Mouse (Mus musculus) hindbrain, embryonic 15.5 days (tissue): ENCODE measurements at regions not wholly inside any gene's neighbourhood (a gene's known extent, or its start where the extent isn't known, plus 50 kb on each side); places are given as distances from the start of the nearest gene placed in this dataset.

Experiments
- ATAC-seq: fragments of 200-750 bp; cut with Nextera tagmentation; 2 replicates; pipeline ENCODE4 v1.8.0; 2017; ENCODE audit warnings: low read depth, moderate number of reproducible peaks, moderate TSS enrichment; ENCODE audit not compliant: low FRiP score
- H3K27ac ChIP-seq: fragments of 300-500 bp; sonication (generic); replicated peaks from 2 replicates; pipeline ENCODE4 v1.5.1; 2015; ENCODE audit warnings: mild to moderate bottlenecking, inconsistent platforms
- H3K27me3 ChIP-seq: fragments of 300-500 bp; sonication (generic); 2 replicates; pipeline ENCODE4 v1.6.1; 2015; ENCODE audit warnings: control low read depth, inconsistent platforms
- H3K36me3 ChIP-seq: fragments of 300-500 bp; sonication (generic); 2 replicates; pipeline ENCODE4 v1.6.1; 2015; ENCODE audit warnings: control low read depth, inconsistent platforms
- H3K4me1 ChIP-seq: fragments of 300-500 bp; sonication (generic); replicated peaks from 2 replicates; pipeline ENCODE4 v1.6.1; 2015; ENCODE audit warnings: control low read depth, inconsistent platforms
- H3K4me2 ChIP-seq: fragments of 300-500 bp; sonication (generic); 2 replicates; pipeline ENCODE4 v1.6.1; 2015; ENCODE audit warnings: moderate library complexity, mild to moderate bottlenecking, inconsistent platforms
- H3K4me3 ChIP-seq: fragments of 300-500 bp; sonication (generic); 2 replicates; pipeline ENCODE4 v1.5.1; 2015; ENCODE audit warnings: mild to moderate bottlenecking, inconsistent platforms
- H3K9ac ChIP-seq: fragments of 300-500 bp; sonication (generic); 2 replicates; pipeline ENCODE4 v1.6.1; 2015; ENCODE audit warnings: inconsistent platforms
- H3K9me3 ChIP-seq: fragments of 300-500 bp; sonication (generic); 2 replicates; pipeline ENCODE4 v1.6.1; 2016; ENCODE audit warnings: control low read depth, inconsistent platforms
- WGBS: fragments of 180-500 bp; shearing (Covaris S2); methylation state at CpG from one replicate; pipeline ENCODE4 v1.1.7; 2015; 5-methylcytosine and 5-hydroxymethylcytosine counted together

DNA sequence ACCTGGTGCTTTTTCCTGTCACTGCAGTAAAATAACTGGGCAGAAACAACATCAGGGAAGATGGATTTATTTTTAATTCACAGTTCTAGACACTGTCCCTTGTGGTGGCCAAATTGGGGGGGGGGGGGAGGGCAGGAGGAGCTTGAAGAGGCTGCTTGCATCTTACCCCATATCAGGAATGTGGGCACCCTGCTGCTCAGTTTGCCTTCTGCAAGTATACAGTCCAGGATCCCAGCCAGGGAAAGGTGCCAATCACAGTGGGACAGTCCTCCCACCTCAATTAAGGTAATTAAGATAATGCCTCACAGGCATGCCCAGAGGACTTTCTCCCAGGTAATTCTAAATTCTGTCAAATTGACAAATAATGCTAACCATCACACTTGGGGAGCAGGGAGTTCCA, 179.2 kb upstream of the Zmiz1 start:
- H3K27me3 ChIP-seq: no peaks in the 10 kb centered on the region
- ATAC-seq: no peak
- no peak overlapping the region for H3K4me2 ChIP-seq
- peaks cover 26% of the 10 kb centered on the region for H3K4me1 ChIP-seq
- H3K9me3 ChIP-seq: no peaks in the 10 kb centered on the region
- H3K27ac ChIP-seq: no peak overlapping the region
- H3K36me3 ChIP-seq: no peaks in the 10 kb centered on the region
- H3K4me3 ChIP-seq: no peak overlapping the region
- no peak overlapping the region for H3K9ac ChIP-seq

DNA sequence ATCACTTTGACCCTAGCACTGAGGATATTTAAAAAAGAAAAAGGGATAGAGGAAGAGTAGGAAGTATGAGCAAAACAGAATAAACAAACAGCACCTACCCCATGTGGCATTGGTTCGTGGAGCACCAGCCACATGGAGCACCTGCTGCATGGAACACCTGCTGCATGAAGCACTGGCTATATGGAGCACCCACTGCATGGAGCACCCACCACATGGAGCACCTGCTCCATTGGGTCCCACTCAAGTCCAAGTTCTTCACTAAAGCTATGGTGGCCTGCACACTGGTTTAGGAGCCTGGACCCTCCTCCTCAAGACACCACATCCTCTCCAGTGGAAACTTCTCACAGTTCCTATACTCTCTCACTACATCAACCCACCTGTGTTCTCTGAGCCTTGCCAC, 166.4 kb upstream of the Zmiz1 start:
- Histone ChIP-seq H3K9me3 (no peaks in the 10 kb centered on the region), H3K4me2 (no peak overlapping the region), H3K27ac (no peak overlapping the region), H3K36me3 (no peaks in the 10 kb centered on the region), H3K4me3 (no peak overlapping the region), H3K4me1 (0 out of 2 replicates have a peak, but pooled peaks cover 3% of the 10 kb centered on the region), H3K9ac (no peak overlapping the region), H3K27me3 (no peaks in the 10 kb centered on the region)
- no peak for ATAC-seq
- WGBS: 71% methylated on average over 1 of the region's 1 CpGs

GRCm38 (mm10) chr14:25294226-25294625, 164.8 kb upstream of the Zmiz1 start:
- no peaks in the 10 kb centered on the region for H3K36me3 ChIP-seq
- no peak overlapping the region for H3K4me2 ChIP-seq
- no peak overlapping the region for H3K9ac ChIP-seq
- no peaks in the 10 kb centered on the region for H3K27me3 ChIP-seq
- 0 out of 2 replicates have a peak, but pooled peaks cover 3% of the 10 kb centered on the region for H3K4me1 ChIP-seq
- no peak overlapping the region for H3K27ac ChIP-seq
- no peaks in the 10 kb centered on the region for H3K9me3 ChIP-seq
- ATAC-seq: no peak
- 55% methylated on average over 4 of the region's 4 CpGs for WGBS
- H3K4me3 ChIP-seq: no peak overlapping the region

DNA sequence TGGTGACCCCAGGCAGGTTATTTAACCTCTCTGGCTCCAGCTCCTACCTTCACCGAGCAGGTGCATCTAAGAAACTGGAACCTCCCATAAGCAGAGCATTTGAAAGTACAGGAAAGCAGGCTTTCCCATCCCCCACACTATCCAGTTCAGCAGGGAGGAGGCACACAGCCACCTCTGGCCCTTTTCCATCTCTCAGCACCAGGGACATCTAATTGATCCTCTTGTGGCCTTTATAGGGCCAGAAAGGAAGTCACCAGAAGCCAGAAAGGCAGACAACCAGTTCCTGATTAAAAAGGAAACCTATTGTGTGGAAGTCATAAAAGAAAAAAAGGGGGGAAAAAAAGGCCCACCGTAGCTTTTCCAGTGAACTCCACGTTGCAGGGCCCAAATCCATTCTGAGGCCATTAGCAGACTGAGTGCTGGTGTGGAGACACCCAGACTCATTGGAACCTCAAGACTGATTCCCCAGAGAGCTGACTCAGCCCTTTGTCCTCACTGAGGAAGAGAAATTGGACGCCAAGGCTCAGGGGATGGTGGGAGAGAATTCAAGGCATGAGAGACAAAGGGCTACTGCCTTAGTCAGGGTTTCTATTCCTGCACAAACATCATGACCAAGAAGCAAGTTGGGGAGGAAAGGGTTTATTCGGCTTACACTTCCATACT, 163.2 kb upstream of the Zmiz1 start:
- no peak overlapping the region for H3K4me2 ChIP-seq
- ATAC-seq: no peak
- WGBS: 42% methylated on average over 5 of the region's 5 CpGs

DNA sequence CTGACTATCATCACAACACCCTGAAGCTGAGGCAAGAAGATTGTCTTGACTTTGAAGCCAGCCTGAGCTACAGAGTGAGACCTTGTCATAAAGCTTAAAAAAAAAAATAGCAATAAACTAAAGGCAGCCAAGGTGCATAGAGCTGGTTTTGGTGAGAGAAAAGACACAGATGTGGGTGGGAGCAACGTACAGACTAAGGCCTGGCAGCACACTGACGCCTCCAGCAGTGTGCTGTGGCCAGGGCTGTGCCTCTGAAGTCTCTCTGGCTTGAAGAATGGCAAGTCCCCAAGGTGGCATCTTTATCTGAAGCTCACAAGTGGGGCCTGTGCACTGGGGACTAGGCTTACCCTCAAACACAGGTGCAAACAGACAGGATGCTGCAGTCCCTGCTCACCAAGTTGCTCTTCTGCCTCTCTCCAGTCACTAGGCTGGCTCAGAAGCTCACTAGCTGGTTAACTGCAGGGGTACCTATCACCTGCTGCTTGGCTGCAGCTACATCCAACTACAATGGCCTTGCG, 159.3 kb upstream of the Zmiz1 start:
- no peaks in the 10 kb centered on the region for H3K36me3 ChIP-seq
- WGBS: 84% methylated on average over 3 of the region's 3 CpGs
- no peak for ATAC-seq
- no peaks in the 10 kb centered on the region for H3K9me3 ChIP-seq
- peaks cover 24% of the 10 kb centered on the region for H3K4me1 ChIP-seq
- no peak overlapping the region for H3K4me2 ChIP-seq
- H3K9ac ChIP-seq: no peak overlapping the region
- no peaks in the 10 kb centered on the region for H3K27me3 ChIP-seq
- H3K27ac ChIP-seq: no peak overlapping the region
- no peak overlapping the region for H3K4me3 ChIP-seq

More for the DNA sequence above, 163.2 kb upstream of the Zmiz1 start:
- Histone ChIP-seq H3K9me3 (no peaks in the 10 kb centered on the region), H3K27ac (no peak overlapping the region), H3K27me3 (no peaks in the 10 kb centered on the region), H3K4me1 (0 out of 2 replicates have a peak, but pooled peaks cover 3% of the 10 kb centered on the region), H3K4me3 (no peak overlapping the region), H3K9ac (no peak overlapping the region), H3K36me3 (no peaks in the 10 kb centered on the region)

- no peaks in the 10 kb centered on the region for H3K27me3 ChIP-seq
- peaks cover 26% of the 10 kb centered on the region for H3K4me1 ChIP-seq
- no peaks in the 10 kb centered on the region for H3K36me3 ChIP-seq
- no peaks in the 10 kb centered on the region for H3K9me3 ChIP-seq
- peak overlapping the region; percentile 29 for H3K4me2 ChIP-seq
- H3K9ac ChIP-seq: no peak overlapping the region
- no peak overlapping the region for H3K27ac ChIP-seq
- no peak overlapping the region for H3K4me3 ChIP-seq
- ATAC-seq: no peak
- 45% methylated on average over 9 of the region's 9 CpGs for WGBS
Observed at GRCm38 (mm10) chr14:25301336-25302031, 157.5 kb upstream of the Zmiz1 start.

GRCm38 (mm10) chr14:25304391-25304851, 154.6 kb upstream of the Zmiz1 start:
- H3K9me3 ChIP-seq: no peaks in the 10 kb centered on the region
- H3K27me3 ChIP-seq: 0 out of 2 replicates have a peak, but pooled peaks cover 2% of the 10 kb centered on the region
- peaks cover 26% of the 10 kb centered on the region for H3K4me1 ChIP-seq
- H3K4me2 ChIP-seq: no peak overlapping the region
- ATAC-seq: 0 out of 2 replicates have a peak, but pooled peaks have one; percentile 13
- H3K4me3 ChIP-seq: no peak overlapping the region
- H3K36me3 ChIP-seq: no peaks in the 10 kb centered on the region
- WGBS: 14% methylated on average over 9 of the region's 9 CpGs
- H3K27ac ChIP-seq: peak overlapping the region; percentile 23; the same call in 1 of the 2 replicates
- no peak overlapping the region for H3K9ac ChIP-seq

- Histone ChIP-seq H3K27me3 (0 out of 2 replicates have a peak, but pooled peaks cover 2% of the 10 kb centered on the region), H3K27ac (no peak overlapping the region), H3K9ac (no peak overlapping the region), H3K4me3 (no peak overlapping the region), H3K4me1 (peaks cover 29% of the 10 kb centered on the region), H3K36me3 (no peaks in the 10 kb centered on the region), H3K4me2 (no peak overlapping the region), H3K9me3 (no peaks in the 10 kb centered on the region)
- 61% methylated on average over 7 of the region's 7 CpGs for WGBS
- ATAC-seq: no peak
Observed at GRCm38 (mm10) chr14:25306166-25306565, 152.8 kb upstream of the Zmiz1 start.

GRCm38 (mm10) chr14:25306961-25307654, 151.9 kb upstream of the Zmiz1 start:
- no peaks in the 10 kb centered on the region for H3K36me3 ChIP-seq
- 74% methylated on average over 3 of the region's 3 CpGs for WGBS
- no peak overlapping the region for H3K9ac ChIP-seq
- H3K27me3 ChIP-seq: 0 out of 2 replicates have a peak, but pooled peaks cover 2% of the 10 kb centered on the region
- H3K4me3 ChIP-seq: no peak overlapping the region
- no peak overlapping the region for H3K4me2 ChIP-seq
- no peak overlapping the region for H3K27ac ChIP-seq
- no peak for ATAC-seq
- H3K9me3 ChIP-seq: no peaks in the 10 kb centered on the region
- H3K4me1 ChIP-seq: peaks cover 29% of the 10 kb centered on the region

- 70% methylated on average over 3 of the region's 3 CpGs for WGBS
- peaks cover 32% of the 10 kb centered on the region for H3K4me1 ChIP-seq
Observed at GRCm38 (mm10) chr14:25308051-25308450, 150.9 kb upstream of the Zmiz1 start.

GRCm38 (mm10) chr14:25310671-25311151, 148.3 kb upstream of the Zmiz1 start:
- peaks cover 17% of the 10 kb centered on the region for H3K4me1 ChIP-seq
- H3K27me3 ChIP-seq: 0 out of 2 replicates have a peak, but pooled peaks cover 2% of the 10 kb centered on the region
- H3K4me3 ChIP-seq: no peak overlapping the region
- no peak overlapping the region for H3K9ac ChIP-seq
- no peaks in the 10 kb centered on the region for H3K9me3 ChIP-seq
- no peak overlapping the region for H3K4me2 ChIP-seq
- H3K36me3 ChIP-seq: no peaks in the 10 kb centered on the region
- 61% methylated on average over 4 of the region's 4 CpGs for WGBS
- H3K27ac ChIP-seq: no peak overlapping the region
- ATAC-seq: no peak

More at GRCm38 (mm10) chr14:25308051-25308450, 150.9 kb upstream of the Zmiz1 start:
- Histone ChIP-seq H3K27ac (no peak overlapping the region), H3K4me3 (no peak overlapping the region), H3K4me2 (no peak overlapping the region), H3K36me3 (no peaks in the 10 kb centered on the region), H3K27me3 (0 out of 2 replicates have a peak, but pooled peaks cover 2% of the 10 kb centered on the region), H3K9me3 (no peaks in the 10 kb centered on the region), H3K9ac (no peak overlapping the region)
- no peak for ATAC-seq
